Mouse (Mus musculus): ENCODE results near the gene Wbp2. TPM values are rescaled to one million over a fixed set of nuclear protein-coding genes. Genes with fewer than 3 reads are reported as not detected.

The Wbp2 gene
- polyA plus RNA-seq, 1 experiment from 2014 or later = 105 TPM

GRCm38 (mm10) chr11:116088188-116088587 lies 1.4 kb upstream of the Wbp2 start:
- 0 out of 2 replicates have a peak, but pooled peaks cover 3% of the 10 kb centered on the region for H3K36me3 ChIP-seq (ENCODE audit: control insufficient read depth, insufficient read depth, low read length)
- H3K4me3 ChIP-seq (ENCODE audit: low read depth, low read length) = no peak overlapping the region
- no peak for ATAC-seq (ENCODE audit: insufficient read depth, low FRiP score, low TSS enrichment)
- H3K9ac ChIP-seq (ENCODE audit: low read length) = no peak overlapping the region
- DNase-seq (ENCODE audit: low spot score) = no peak
- H3K9me3 ChIP-seq (ENCODE audit: control insufficient read depth, low read length) = no peaks in the 10 kb centered on the region
- WGBS = 91% methylated on average over 8 of the region's 8 CpGs
- no peaks in the 10 kb centered on the region for H3K27me3 ChIP-seq (ENCODE audit: control insufficient read depth, insufficient read depth, low read length)
- peaks cover 6% of the 10 kb centered on the region; the same call in 1 of the 2 replicates for H3K4me1 ChIP-seq (ENCODE audit: control insufficient read depth, insufficient read depth, low read length)
- no peak overlapping the region for H3K4me2 ChIP-seq (ENCODE audit: low read depth)
- no peak overlapping the region for H3K27ac ChIP-seq (ENCODE audit: low read depth, low read length)

- ATAC-seq (ENCODE audit: insufficient read depth, low FRiP score, low TSS enrichment) = peak; percentile 82
- H3K9ac ChIP-seq (ENCODE audit: low read length) = peak overlapping the region; percentile 43
- WGBS = 4% methylated on average over 31 of the region's 31 CpGs
- peak; percentile 88 for DNase-seq (ENCODE audit: low spot score)
- H3K4me3 ChIP-seq (ENCODE audit: low read depth, low read length) = peak overlapping the region; percentile 36
- H3K36me3 ChIP-seq (ENCODE audit: control insufficient read depth, insufficient read depth, low read length) = peaks cover 6% of the 10 kb centered on the region; the same call in 1 of the 2 replicates
- H3K9me3 ChIP-seq (ENCODE audit: control insufficient read depth, low read length) = no peaks in the 10 kb centered on the region
- no peaks in the 10 kb centered on the region for H3K27me3 ChIP-seq (ENCODE audit: control insufficient read depth, insufficient read depth, low read length)
- peaks cover 6% of the 10 kb centered on the region; the same call in 1 of the 2 replicates for H3K4me1 ChIP-seq (ENCODE audit: control insufficient read depth, insufficient read depth, low read length)
- H3K27ac ChIP-seq (ENCODE audit: low read depth, low read length) = no peak overlapping the region
- H3K4me2 ChIP-seq (ENCODE audit: low read depth) = peak overlapping the region; percentile 53
These were observed 667 bp upstream of the Wbp2 start for GRCm38 (mm10) chr11:116087194-116088130.

GRCm38 (mm10) chr11:116084166-116084565 lies 2.6 kb downstream of the Wbp2 start:
- no peak overlapping the region for H3K4me2 ChIP-seq (ENCODE audit: low read depth)
- DNase-seq (ENCODE audit: low spot score) = no peak
- no peaks in the 10 kb centered on the region for H3K27me3 ChIP-seq (ENCODE audit: control insufficient read depth, insufficient read depth, low read length)

GRCm38 (mm10) chr11:116083096-116083672 lies 3.6 kb downstream of the Wbp2 start:
- Histone ChIP-seq H3K4me1 (ENCODE audit: control insufficient read depth, insufficient read depth, low read length) (peaks cover 16% of the 10 kb centered on the region), H3K9me3 (ENCODE audit: control insufficient read depth, low read length) (no peaks in the 10 kb centered on the region), H3K4me2 (ENCODE audit: low read depth) (no peak overlapping the region), H3K27me3 (ENCODE audit: control insufficient read depth, insufficient read depth, low read length) (no peaks in the 10 kb centered on the region), H3K36me3 (ENCODE audit: control insufficient read depth, insufficient read depth, low read length) (peaks cover 13% of the 10 kb centered on the region), H3K4me3 (ENCODE audit: low read depth, low read length) (no peak overlapping the region), H3K27ac (ENCODE audit: low read depth, low read length) (no peak overlapping the region), H3K9ac (ENCODE audit: low read length) (no peak overlapping the region)
- WGBS = 92% methylated on average over 14 of the region's 14 CpGs
- ATAC-seq (ENCODE audit: insufficient read depth, low FRiP score, low TSS enrichment) (no peak), DNase-seq (ENCODE audit: low spot score) (no peak)

More at GRCm38 (mm10) chr11:116084166-116084565, 2.6 kb downstream of the Wbp2 start:
- Histone ChIP-seq H3K4me1 (ENCODE audit: control insufficient read depth, insufficient read depth, low read length) (peaks cover 6% of the 10 kb centered on the region), H3K9me3 (ENCODE audit: control insufficient read depth, low read length) (no peaks in the 10 kb centered on the region), H3K9ac (ENCODE audit: low read length) (no peak overlapping the region), H3K4me3 (ENCODE audit: low read depth, low read length) (no peak overlapping the region), H3K36me3 (ENCODE audit: control insufficient read depth, insufficient read depth, low read length) (peaks cover 13% of the 10 kb centered on the region), H3K27ac (ENCODE audit: low read depth, low read length) (no peak overlapping the region)
- WGBS = 90% methylated on average over 6 of the region's 6 CpGs
- no peak for ATAC-seq (ENCODE audit: insufficient read depth, low FRiP score, low TSS enrichment)

GRCm38 (mm10) chr11:116081081-116081480 lies 5.7 kb downstream of the Wbp2 start:
- H3K4me2 ChIP-seq (ENCODE audit: low read depth) = no peak overlapping the region
- no peaks in the 10 kb centered on the region for H3K27me3 ChIP-seq (ENCODE audit: control insufficient read depth, insufficient read depth, low read length)
- no peaks in the 10 kb centered on the region for H3K9me3 ChIP-seq (ENCODE audit: control insufficient read depth, low read length)
- DNase-seq (ENCODE audit: low spot score) = peak; percentile 21
- H3K27ac ChIP-seq (ENCODE audit: low read depth, low read length) = no peak overlapping the region
- no peak for ATAC-seq (ENCODE audit: insufficient read depth, low FRiP score, low TSS enrichment)
- H3K36me3 ChIP-seq (ENCODE audit: control insufficient read depth, insufficient read depth, low read length) = peaks cover 13% of the 10 kb centered on the region
- no peak overlapping the region for H3K9ac ChIP-seq (ENCODE audit: low read length)
- WGBS = 76% methylated on average over 6 of the region's 6 CpGs
- peaks cover 18% of the 10 kb centered on the region for H3K4me1 ChIP-seq (ENCODE audit: control insufficient read depth, insufficient read depth, low read length)
- no peak overlapping the region for H3K4me3 ChIP-seq (ENCODE audit: low read depth, low read length)

- no peak overlapping the region for H3K4me3 ChIP-seq (ENCODE audit: low read depth, low read length)
- H3K4me1 ChIP-seq (ENCODE audit: control insufficient read depth, insufficient read depth, low read length) = peaks cover 13% of the 10 kb centered on the region
- ATAC-seq (ENCODE audit: insufficient read depth, low FRiP score, low TSS enrichment) (no peak), DNase-seq (ENCODE audit: low spot score) (peak; percentile 6)
- H3K4me2 ChIP-seq (ENCODE audit: low read depth) = no peak overlapping the region
- no peaks in the 10 kb centered on the region for H3K27me3 ChIP-seq (ENCODE audit: control insufficient read depth, insufficient read depth, low read length)
- H3K9ac ChIP-seq (ENCODE audit: low read length) = no peak overlapping the region
- peaks cover 13% of the 10 kb centered on the region for H3K36me3 ChIP-seq (ENCODE audit: control insufficient read depth, insufficient read depth, low read length)
- no peaks in the 10 kb centered on the region for H3K9me3 ChIP-seq (ENCODE audit: control insufficient read depth, low read length)
- WGBS = 80% methylated on average over 10 of the region's 10 CpGs
- no peak overlapping the region for H3K27ac ChIP-seq (ENCODE audit: low read depth, low read length)
These were observed 7.3 kb downstream of the Wbp2 start for GRCm38 (mm10) chr11:116079511-116079910.

GRCm38 (mm10) chr11:116078676-116079320 lies 8.0 kb downstream of the Wbp2 start:
- peak overlapping the region; percentile 70 for H3K27ac ChIP-seq (ENCODE audit: low read depth, low read length)
- H3K9me3 ChIP-seq (ENCODE audit: control insufficient read depth, low read length) = no peaks in the 10 kb centered on the region
- H3K27me3 ChIP-seq (ENCODE audit: control insufficient read depth, insufficient read depth, low read length) = no peaks in the 10 kb centered on the region
- WGBS = 21% methylated on average over 10 of the region's 10 CpGs
- H3K4me3 ChIP-seq (ENCODE audit: low read depth, low read length) = no peak overlapping the region
- H3K9ac ChIP-seq (ENCODE audit: low read length) = peak overlapping the region; percentile 1; the same call in 1 of the 2 replicates
- H3K4me1 ChIP-seq (ENCODE audit: control insufficient read depth, insufficient read depth, low read length) = peaks cover 13% of the 10 kb centered on the region
- ATAC-seq (ENCODE audit: insufficient read depth, low FRiP score, low TSS enrichment) (no peak), DNase-seq (ENCODE audit: low spot score) (peak; percentile 25)
- peaks cover 13% of the 10 kb centered on the region for H3K36me3 ChIP-seq (ENCODE audit: control insufficient read depth, insufficient read depth, low read length)
- peak overlapping the region; percentile 58 for H3K4me2 ChIP-seq (ENCODE audit: low read depth)

- ATAC-seq (ENCODE audit: insufficient read depth, low FRiP score, low TSS enrichment) (0 out of 2 replicates have a peak, but pooled peaks have one; percentile 47), DNase-seq (ENCODE audit: low spot score) (peak; percentile 58)
- Histone ChIP-seq H3K4me2 (ENCODE audit: low read depth) (peak overlapping the region; percentile 58), H3K9me3 (ENCODE audit: control insufficient read depth, low read length) (no peaks in the 10 kb centered on the region), H3K27me3 (ENCODE audit: control insufficient read depth, insufficient read depth, low read length) (no peaks in the 10 kb centered on the region), H3K27ac (ENCODE audit: low read depth, low read length) (0 out of 2 replicates have a peak overlapping the region, but pooled peaks have one; percentile 0), H3K9ac (ENCODE audit: low read length) (peak overlapping the region; percentile 53), H3K36me3 (ENCODE audit: control insufficient read depth, insufficient read depth, low read length) (peaks cover 10% of the 10 kb centered on the region), H3K4me3 (ENCODE audit: low read depth, low read length) (peak overlapping the region; percentile 21), H3K4me1 (ENCODE audit: control insufficient read depth, insufficient read depth, low read length) (peaks cover 13% of the 10 kb centered on the region)
- WGBS = 6% methylated on average over 16 of the region's 16 CpGs
These were observed 8.6 kb downstream of the Wbp2 start for GRCm38 (mm10) chr11:116078221-116078620.
